Mouse (Mus musculus) liver, adult 2 months (tissue): ENCODE data around the gene Zfp160.
"Not testable (repeated sequence)": the region's sequence is repeated elsewhere in the genome, so short reads cannot be mapped to it uniquely, and the experiment has no call there.

Experiments
- CTCF ChIP-seq: fragments of 200-500 bp; IDR thresholded peaks from 2 replicates; pipeline ENCODE4 v1.5.1; 2011; ENCODE audit warnings: low read depth, low read length, control low read depth
- POLR2A ChIP-seq: fragments of 200-500 bp; IDR thresholded peaks from 2 replicates; pipeline ENCODE4 v1.6.1; 2011; ENCODE audit warnings: low read length, control low read depth; ENCODE audit not compliant: insufficient read depth; ENCODE audit errors: extremely low read depth

DNA sequence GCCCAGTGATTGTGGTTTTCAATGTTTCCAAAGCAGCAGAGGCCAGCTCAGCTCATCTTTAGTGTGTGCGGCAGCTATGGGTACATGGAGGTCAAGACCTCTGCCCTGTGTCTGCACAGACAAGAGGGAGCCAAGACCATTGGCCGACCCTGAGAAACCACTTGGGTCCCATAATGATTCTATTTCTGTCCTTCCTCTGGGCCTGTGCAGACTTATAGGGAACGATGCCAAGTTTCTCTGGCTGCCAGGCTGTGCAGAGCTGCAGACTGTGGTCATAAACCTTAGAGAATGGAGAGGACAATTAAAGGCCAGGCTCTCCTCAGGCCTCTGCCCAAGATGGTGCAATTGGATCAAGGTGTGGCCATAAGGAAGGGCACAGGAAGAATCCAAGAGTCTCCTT is 60.7 kb downstream of the Zfp160 start:
- TF ChIP-seq CTCF, POLR2A: not testable (repeated sequence)
